Mouse (Mus musculus): Measurements from ENCODE around the gene Slc35b1.

The Slc35b1 gene

GRCm38 (mm10) chr11:95384319-95384972, at the start of gene Slc35b1:
Gene Slc35b1 (plus strand): TSS chr11:95384692.
- peak; percentile 93 to 94 for DNase-seq

GRCm38 (mm10) chr11:95336568-95337128, 47.8 kb upstream of the Slc35b1 start, which contains the start of gene Fam117a:
Gene Fam117a (plus strand): TSS chr11:95337018.
- DNase-seq: peak; percentile 87 to 94

GRCm38 (mm10) chr11:95337129-95337813, 47.2 kb upstream of the Slc35b1 start:
- peak; percentile 78 to 83 for DNase-seq

- DNase-seq: no peak
Observed at GRCm38 (mm10) chr11:95337846-95338342, 46.6 kb upstream of the Slc35b1 start.

GRCm38 (mm10) chr11:95339471-95340021, 44.9 kb upstream of the Slc35b1 start:
- no peak for DNase-seq

GRCm38 (mm10) chr11:95340259-95340658, 44.2 kb upstream of the Slc35b1 start:
- no peak for DNase-seq

- DNase-seq: no peak
Observed at GRCm38 (mm10) chr11:95340664-95341063, 43.8 kb upstream of the Slc35b1 start.

GRCm38 (mm10) chr11:95343180-95343579, 41.3 kb upstream of the Slc35b1 start:
- DNase-seq: no peak

GRCm38 (mm10) chr11:95344181-95344580, 40.3 kb upstream of the Slc35b1 start:
- peak in 1 of 2 experiments; percentile 67 for DNase-seq

GRCm38 (mm10) chr11:95350289-95350688, 34.2 kb upstream of the Slc35b1 start:
- peak in 1 of 2 experiments; percentile 53 for DNase-seq

GRCm38 (mm10) chr11:95350960-95351359, 33.5 kb upstream of the Slc35b1 start:
- DNase-seq: no peak

- DNase-seq: no peak
Observed at GRCm38 (mm10) chr11:95352686-95353085, 31.8 kb upstream of the Slc35b1 start.

GRCm38 (mm10) chr11:95353226-95353625, 31.3 kb upstream of the Slc35b1 start:
- no peak for DNase-seq

GRCm38 (mm10) chr11:95354228-95354944, 30.1 kb upstream of the Slc35b1 start:
- no peak for DNase-seq

GRCm38 (mm10) chr11:95354945-95355660, 29.4 kb upstream of the Slc35b1 start:
- no peak for DNase-seq

- DNase-seq: no peak
Observed at GRCm38 (mm10) chr11:95355661-95356011, 28.9 kb upstream of the Slc35b1 start.

GRCm38 (mm10) chr11:95356039-95356438, 28.5 kb upstream of the Slc35b1 start:
- no peak for DNase-seq

GRCm38 (mm10) chr11:95356469-95357273, 27.8 kb upstream of the Slc35b1 start:
- peak; percentile 81 to 87 for DNase-seq

- DNase-seq: no peak
Observed at GRCm38 (mm10) chr11:95358263-95358662, 26.2 kb upstream of the Slc35b1 start.

- no peak for DNase-seq
Observed at GRCm38 (mm10) chr11:95364388-95364787, 20.1 kb upstream of the Slc35b1 start.

- DNase-seq: peak; percentile 79 to 93
Observed at GRCm38 (mm10) chr11:95365596-95365995, 18.9 kb upstream of the Slc35b1 start.

All from lung, postnatal 4 days (tissue).